Mouse (Mus musculus) gastrocnemius, postnatal 25 days (tissue): Measurements from ENCODE around the gene Sf3b2. TPM values are rescaled to one million over a fixed set of nuclear protein-coding genes. Genes with fewer than 3 reads are reported as not detected.
A peak's percentile ranks its signal among the peaks of the same experiment; 100 is the strongest.
"Not testable (repeated sequence)": the region's sequence is repeated elsewhere in the genome, so short reads cannot be mapped to it uniquely, and the experiment has no call there.

Experiments
- DNase-seq: peaks from one replicate; pipeline ENCODE4 v3.0.0; 2022
- total RNA-seq, 2 experiments: library from RNA; stranded (reverse); gene quantifications; 1 replicate in 1 of 2; 2 replicates in 1 of 2; pipeline ENCODE4 v1.2.3; 2021

The Sf3b2 gene
- total RNA-seq, 2 experiments from 2014 or later = 65.4 to 69.5 TPM

DNA sequence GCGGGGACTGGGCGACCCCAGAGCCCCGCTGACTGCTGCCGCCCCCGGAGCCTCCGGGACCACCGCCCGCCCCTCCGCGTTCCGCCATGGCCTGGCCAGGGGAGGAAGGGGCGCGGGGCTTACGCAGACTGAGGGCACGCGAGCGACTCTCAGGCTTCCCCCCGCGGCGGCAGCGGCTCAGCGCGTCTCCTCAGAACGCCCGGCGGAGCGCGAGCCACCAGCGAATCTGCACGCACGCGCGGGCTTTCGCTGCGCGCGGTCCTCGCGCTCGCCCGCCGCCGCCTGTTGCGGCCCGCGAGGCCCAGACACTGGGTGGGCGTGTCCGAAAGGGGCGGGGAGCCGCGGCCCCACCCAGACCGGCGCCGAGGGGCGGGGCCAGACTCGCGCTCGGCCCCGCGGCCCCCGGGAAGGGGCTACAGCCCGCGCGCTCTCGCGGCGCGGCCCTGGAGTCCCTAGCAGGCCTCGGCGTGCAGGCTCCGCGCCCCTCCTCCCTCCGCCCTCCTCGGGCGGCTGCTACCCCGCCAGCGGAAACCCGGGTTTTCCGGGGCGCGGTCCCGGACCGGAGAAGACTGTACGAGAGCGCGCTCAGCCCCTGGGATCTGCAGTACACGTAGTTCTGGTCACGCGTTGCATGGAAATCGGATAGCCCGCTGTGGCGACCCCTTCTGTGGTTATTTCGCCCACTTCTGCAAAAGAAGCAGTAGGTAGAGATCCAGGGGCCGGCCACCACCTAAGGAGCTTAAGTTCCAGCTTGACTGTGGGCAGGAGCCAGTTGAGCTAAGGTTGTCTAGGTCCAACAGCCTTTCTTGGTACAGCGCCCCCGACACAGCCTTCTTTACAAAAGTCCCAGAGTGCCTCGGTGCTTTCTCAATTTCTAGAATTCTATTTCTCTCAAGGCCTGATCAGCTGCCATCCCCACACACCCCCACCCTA, 22.2 kb downstream of the Sf3b2 start, which contains the start of gene Pacs1:
TSS of gene Pacs1 (minus strand) at position 319 of the 933 bp plus-strand sequence.
- peak; percentile 90 for DNase-seq

GRCm38 (mm10) chr19:5272326-5272795, 22.9 kb downstream of the Sf3b2 start:
- peak; percentile 48 for DNase-seq

DNA sequence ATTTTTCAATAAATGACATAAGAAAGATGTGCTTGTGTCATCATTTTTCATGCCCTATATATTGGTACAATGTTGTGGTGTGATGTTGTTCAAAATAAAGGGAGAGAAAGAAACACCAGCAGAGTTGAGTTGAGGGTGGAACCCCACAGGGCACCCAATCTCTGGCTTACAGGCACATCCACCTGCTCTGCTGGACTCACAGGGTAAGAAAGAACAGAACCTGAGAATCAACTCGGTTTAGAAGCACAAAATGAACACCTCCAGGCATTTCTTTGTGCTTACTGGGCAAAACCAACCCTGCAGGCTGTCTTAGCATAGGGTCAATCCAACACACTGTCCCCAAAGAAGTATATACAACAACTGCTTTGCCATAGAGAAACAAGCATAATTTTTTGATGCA, 23.8 kb downstream of the Sf3b2 start:
- DNase-seq = no peak

GRCm38 (mm10) chr19:5269392-5269791, 25.9 kb downstream of the Sf3b2 start:
- DNase-seq = no peak

DNA sequence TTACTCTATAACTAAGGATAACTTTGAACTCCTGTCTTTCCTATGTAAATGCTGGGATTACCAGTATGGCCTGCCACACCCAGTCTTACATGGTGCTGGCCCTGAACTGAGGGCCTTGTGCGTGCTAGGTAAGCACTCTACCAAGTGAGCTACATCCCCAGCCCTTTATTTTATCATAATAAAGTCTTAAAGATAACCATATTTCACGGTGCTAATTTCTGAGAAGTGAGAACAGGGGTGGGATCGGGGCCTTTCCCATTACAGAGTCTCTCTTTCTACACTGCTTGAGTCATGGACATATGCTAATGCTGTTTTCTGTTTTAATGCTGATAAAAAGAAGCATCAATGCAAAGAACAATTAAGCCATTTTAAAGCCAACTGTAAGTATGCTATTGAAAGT, 26.4 kb downstream of the Sf3b2 start:
- DNase-seq = no peak

DNA sequence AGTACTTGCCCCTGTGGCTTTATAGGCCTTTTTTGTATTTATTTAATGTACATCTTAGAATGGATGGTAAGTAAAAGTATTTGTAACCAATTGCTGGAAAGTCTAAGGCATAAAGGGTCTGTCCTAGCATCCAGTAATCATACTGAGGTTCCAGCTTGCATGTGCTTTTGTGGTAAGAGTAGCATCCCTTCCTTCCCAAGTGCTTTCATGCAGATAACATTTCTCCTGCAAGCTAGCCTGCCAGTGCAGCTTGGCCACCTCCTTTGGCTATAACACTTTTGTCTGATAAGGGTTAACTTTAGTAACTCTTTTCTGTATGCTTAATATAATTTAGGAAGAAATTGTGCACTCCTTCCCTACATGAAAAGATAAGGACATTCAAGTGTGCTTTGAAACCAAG, 27.2 kb downstream of the Sf3b2 start:
- DNase-seq = no peak

GRCm38 (mm10) chr19:5267015-5267414, 28.2 kb downstream of the Sf3b2 start:
- DNase-seq = no peak

GRCm38 (mm10) chr19:5257140-5257539, 38.1 kb downstream of the Sf3b2 start:
- DNase-seq = no peak

DNA sequence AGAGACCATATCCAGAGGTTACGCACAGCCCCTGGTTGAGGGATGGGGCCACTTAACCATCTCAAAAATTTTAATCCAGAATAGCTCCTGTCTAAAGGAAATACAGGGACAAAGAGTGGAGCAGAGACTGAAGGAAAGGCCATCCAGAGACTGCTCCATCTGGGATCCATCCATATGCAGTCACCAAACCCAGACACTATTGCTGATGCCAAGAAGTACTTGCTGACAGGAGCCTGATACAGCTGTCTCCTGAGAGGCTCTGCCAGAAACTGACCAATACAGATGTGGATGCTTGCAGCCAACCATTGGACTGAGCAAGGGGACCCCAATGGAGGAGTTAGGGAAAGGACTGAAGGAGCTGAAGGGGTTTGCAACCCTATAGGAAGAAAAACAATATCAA, 58.3 kb downstream of the Sf3b2 start:
- DNase-seq = not testable (repeated sequence)

DNA sequence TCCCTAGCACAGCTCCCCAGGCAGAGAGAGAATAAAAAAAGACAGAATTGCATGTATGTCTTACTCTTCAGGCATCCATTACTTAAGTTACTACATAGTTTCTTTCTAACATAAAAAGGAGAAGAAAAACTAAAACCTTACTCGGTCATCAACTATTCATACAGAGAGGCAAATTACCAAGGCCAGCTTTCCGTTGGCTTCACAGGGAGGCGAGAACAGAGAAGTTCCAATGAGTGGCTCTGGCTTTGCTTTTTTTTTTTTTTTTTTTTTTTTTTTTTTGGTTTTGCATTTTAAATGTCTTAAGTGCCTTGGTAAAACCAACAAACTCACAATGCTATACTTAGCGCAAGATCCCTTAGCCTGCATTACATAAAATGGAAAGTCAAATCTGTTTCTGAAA, 62.6 kb downstream of the Sf3b2 start:
- DNase-seq = no peak

GRCm38 (mm10) chr19:5230110-5230509, 65.1 kb downstream of the Sf3b2 start:
- no peak for DNase-seq

GRCm38 (mm10) chr19:5224624-5225023, 70.6 kb downstream of the Sf3b2 start:
- no peak for DNase-seq

- DNase-seq = no peak
Measured at GRCm38 (mm10) chr19:5224077-5224476, 71.2 kb downstream of the Sf3b2 start.

Other genes with a start within 250 kb of the Sf3b2 start
- 1 to 10 TPM; 1.3 to 2.1 TPM for gene Rin1, start 245.0 kb downstream of the Sf3b2 start, total RNA-seq
- gene Cd248, start 227.4 kb downstream of the Sf3b2 start, total RNA-seq = 10 to 100 TPM; 13.8 to 23.3 TPM
- gene Tmem151a, start 209.9 kb downstream of the Sf3b2 start, total RNA-seq = not detected
- gene Yif1a, start 206.9 kb downstream of the Sf3b2 start, total RNA-seq = 10 to 100 TPM; 38.1 to 47.5 TPM
- gene Cnih2, start 196.9 kb downstream of the Sf3b2 start, total RNA-seq = not detected
- gene Rab1b, start 188.4 kb downstream of the Sf3b2 start, total RNA-seq = 100 to 1,000 TPM; 113 to 127 TPM
- 10 to 100 TPM; 51.9 TPM for gene Klc2, start 176.9 kb downstream of the Sf3b2 start, total RNA-seq
- 1 to 10 TPM; 5.6 to 6.5 TPM for gene Pacs1, start 22.3 kb downstream of the Sf3b2 start, total RNA-seq
- gene Gal3st3, start 2.9 kb upstream of the Sf3b2 start, total RNA-seq = not detected
- not detected for gene Catsper1, start 40.3 kb upstream of the Sf3b2 start, total RNA-seq
- gene Cst6, start 54.1 kb upstream of the Sf3b2 start, total RNA-seq = 10 to 100 TPM; 19.7 to 41.3 TPM
- 10 to 100 TPM; 12.7 to 13.4 TPM for gene Eif1ad, start 71.3 kb upstream of the Sf3b2 start, total RNA-seq
- gene Banf1, start 71.7 kb upstream of the Sf3b2 start, total RNA-seq = 100 to 1,000 TPM; 114 to 122 TPM
- 10 to 100 TPM; 29.0 to 36.5 TPM for gene Sart1, start 93.2 kb upstream of the Sf3b2 start, total RNA-seq
- 1 to 10 TPM in 1 of 2 experiments, not detected in 1; 1.2 TPM for gene Tsga10ip, start 107.1 kb upstream of the Sf3b2 start, total RNA-seq
- 100 to 1,000 TPM; 473 to 502 TPM for gene Drap1, start 129.5 kb upstream of the Sf3b2 start, total RNA-seq
- gene AI837181, start 129.7 kb upstream of the Sf3b2 start, total RNA-seq = 10 to 100 TPM; 32.1 to 33.5 TPM
- not detected for gene Fosl1, start 152.1 kb upstream of the Sf3b2 start, total RNA-seq
- gene Ccdc85b, start 162.4 kb upstream of the Sf3b2 start, total RNA-seq = 1 to 10 TPM; 4.5 to 6.6 TPM
- gene Fibp, start 165.2 kb upstream of the Sf3b2 start, total RNA-seq = 10 to 100 TPM; 36.9 to 38.4 TPM
- not detected for gene Ctsw, start 173.1 kb upstream of the Sf3b2 start, total RNA-seq
- 10 to 100 TPM in 1 of 2 experiments, 1 to 10 TPM in 1; 7.8 to 12.2 TPM for gene Efemp2, start 178.5 kb upstream of the Sf3b2 start, total RNA-seq
- 10 to 100 TPM; 20.3 to 21.6 TPM for gene Mus81, start 192.9 kb upstream of the Sf3b2 start, total RNA-seq
- gene Cfl1, start 195.0 kb upstream of the Sf3b2 start, total RNA-seq = 100 to 1,000 TPM in 1 of 2 experiments, 10 to 100 TPM in 1; 83.6 to 106 TPM
- gene 1700020D05Rik, start 208.3 kb upstream of the Sf3b2 start, total RNA-seq = under 1 TPM; 0.64 to 0.88 TPM
- 1 to 10 TPM; 6.9 to 7.5 TPM for gene Snx32, start 215.1 kb upstream of the Sf3b2 start, total RNA-seq